Mouse (Mus musculus): ENCODE measurements around the gene Nepn. TPM values are rescaled to one million over a fixed set of nuclear protein-coding genes. Genes with fewer than 3 reads are reported as not detected.

The Nepn gene
- 0.07 and 0.18 TPM in 2 replicates for polyA plus RNA-seq (2015; fragmentation: Nextera tagmentation; extraction: Ambion mirVana)

GRCm38 (mm10) chr10:52388922-52389430 is at the start of gene Nepn:
Gene Nepn (plus strand): TSS chr10:52388972.

GRCm38 (mm10) chr10:52358467-52358866 is 30.3 kb upstream of the Nepn start, which contains the start of gene Gm26741:
Gene Gm26741 (plus strand): TSS chr10:52358767.

GRCm38 (mm10) chr10:52381845-52382591 is 6.8 kb upstream of the Nepn start, which contains the start of gene Gopc:
Gene Gopc (minus strand): TSS chr10:52382124.

GRCm38 (mm10) chr10:52417299-52417997 is 28.7 kb downstream of the Nepn start, which contains the start of gene Nus1:
Gene Nus1 (plus strand): TSS chr10:52417547.

Other genes starting within 250 kb of the Nepn start
- 0.04 and 0.08 TPM in 2 replicates for gene Ros1, start 193.7 kb upstream of the Nepn start, polyA plus RNA-seq (2015; fragmentation: Nextera tagmentation; extraction: Ambion mirVana)
- 3.1 and 4.6 TPM in 2 replicates for gene Dcbld1, start 155.4 kb upstream of the Nepn start, polyA plus RNA-seq (2015; fragmentation: Nextera tagmentation; extraction: Ambion mirVana)
- gene Gm26741, start 30.2 kb upstream of the Nepn start, polyA plus RNA-seq (2015; fragmentation: Nextera tagmentation; extraction: Ambion mirVana), result not detected in 2 replicates
- gene Gopc, start 6.8 kb upstream of the Nepn start, polyA plus RNA-seq (2015; fragmentation: Nextera tagmentation; extraction: Ambion mirVana), result 9.5 and 9.6 TPM in 2 replicates
- gene Nus1, start 28.6 kb downstream of the Nepn start, polyA plus RNA-seq (2015; fragmentation: Nextera tagmentation; extraction: Ambion mirVana), result 8.1 and 10.7 TPM in 2 replicates